ENCODE assay signal across 8 mouse cellular contexts in genomic region chr8:71026424-71026890, GRCm38 (mm10).
DNase-seq lines count a peak whose midpoint lies in the region; ATAC-seq lines count a peak whose summit lies in the region.
"Not testable (repeated sequence)": the region's sequence is repeated elsewhere in the genome, so short reads cannot be mapped to it uniquely, and the experiment has no call there.

No protein-coding gene starts in this region.

- not testable (repeated sequence) for H3K36me3 ChIP-seq in forebrain, embryonic 10.5 days (replicated peaks); heart, embryonic 16.5 days (ENCODE audit: control insufficient read depth, insufficient read depth); kidney, embryonic 15.5 days; liver, embryonic 11.5 days (ENCODE audit: control insufficient read depth, insufficient read depth, low read length); midbrain, embryonic 16.5 days (ENCODE audit: control insufficient read depth, insufficient read depth, low read length); stomach, embryonic 16.5 days (ENCODE audit: control insufficient read depth, insufficient read depth, low read length)

- not testable (repeated sequence) for H3K4me1 ChIP-seq in forebrain, embryonic 10.5 days; heart, embryonic 16.5 days (ENCODE audit: control insufficient read depth, insufficient read depth, low read length); kidney, embryonic 15.5 days; liver, embryonic 11.5 days (replicated peaks; ENCODE audit: control insufficient read depth, insufficient read depth, low read length); midbrain, embryonic 16.5 days (ENCODE audit: control insufficient read depth, insufficient read depth, low read length); stomach, embryonic 16.5 days (ENCODE audit: control insufficient read depth, insufficient read depth, low read length)

- 5% methylated on average over 17 of the region's 17 CpGs for WGBS in forebrain, embryonic 10.5 days
- 4% methylated on average over 17 of the region's 17 CpGs for WGBS in heart, embryonic 16.5 days
- WGBS in kidney, embryonic 15.5 days, result 5% methylated on average over 17 of the region's 17 CpGs
- 5% methylated on average over 17 of the region's 17 CpGs for WGBS in liver, embryonic 11.5 days
- 4% methylated on average over 17 of the region's 17 CpGs for WGBS in midbrain, embryonic 16.5 days
- whole genome bisulfite sequencing in stomach, embryonic 16.5 days, result 4% methylated on average over 17 of the region's 17 CpGs

- peak overlapping the region; percentile 40 for H3K4me3 ChIP-seq in forebrain, embryonic 10.5 days
- peak overlapping the region; percentile 19; the same call in 1 of the 2 replicates for H3K4me3 ChIP-seq in heart, embryonic 16.5 days (ENCODE audit: low read length)
- peak overlapping the region; percentile 25 for H3K4me3 ChIP-seq in kidney, embryonic 15.5 days (replicated peaks)
- H3K4me3 ChIP-seq in liver, embryonic 11.5 days (ENCODE audit: low read depth, low read length), result not testable (repeated sequence)
- peak overlapping the region; percentile 26 for H3K4me3 ChIP-seq in midbrain, embryonic 16.5 days (ENCODE audit: low read depth, low read length)
- 0 out of 2 replicates have a peak overlapping the region, but pooled peaks have one; percentile 21 for H3K4me3 ChIP-seq in stomach, embryonic 16.5 days (replicated peaks; ENCODE audit: low read length)

- peak overlapping the region; percentile 57 for H3K4me2 ChIP-seq in heart, embryonic 16.5 days (ENCODE audit: low read depth, low read length)
- peak overlapping the region; percentile 54 for H3K4me2 ChIP-seq in kidney, embryonic 15.5 days
- peak overlapping the region; percentile 27 for H3K4me2 ChIP-seq in liver, embryonic 11.5 days
- H3K4me2 ChIP-seq in midbrain, embryonic 16.5 days (ENCODE audit: low read length), result peak overlapping the region; percentile 48
- peak overlapping the region; percentile 46 for H3K4me2 ChIP-seq in stomach, embryonic 16.5 days (ENCODE audit: low read depth, low read length)

- peak; percentile 89 for DNase-seq in ZHBTc4 (ENCODE audit: low read depth, low spot score)
- peak; percentile 70 for DNase-seq in cerebellum, adult 9-11 months
- peak; percentile 42 for DNase-seq in forebrain, embryonic 10.5 days (ENCODE audit: extremely low spot score, low spot score)
- DNase-seq in liver, embryonic 11.5 days (ENCODE audit: low spot score), result not testable (repeated sequence)

- not testable (repeated sequence) for H3K27ac ChIP-seq in forebrain, embryonic 10.5 days; heart, embryonic 16.5 days (ENCODE audit: low read length); kidney, embryonic 15.5 days; liver, embryonic 11.5 days (ENCODE audit: low read depth, low read length); midbrain, embryonic 16.5 days (ENCODE audit: low read length); stomach, embryonic 16.5 days (ENCODE audit: low read length)

- not testable (repeated sequence) for H3K9me3 ChIP-seq in forebrain, embryonic 10.5 days; heart, embryonic 16.5 days (replicated peaks; ENCODE audit: control insufficient read depth, low read length); kidney, embryonic 15.5 days (replicated peaks); liver, embryonic 11.5 days (ENCODE audit: control insufficient read depth, low read length); midbrain, embryonic 16.5 days (replicated peaks; ENCODE audit: control insufficient read depth, low read length, poor library complexity, severe bottlenecking); stomach, embryonic 16.5 days (replicated peaks; ENCODE audit: control insufficient read depth, low read length)

- H3K27me3 ChIP-seq in forebrain, embryonic 10.5 days (ENCODE audit: poor library complexity, severe bottlenecking); heart, embryonic 16.5 days (ENCODE audit: control insufficient read depth, insufficient read depth, low read length); kidney, embryonic 15.5 days; liver, embryonic 11.5 days (replicated peaks; ENCODE audit: control insufficient read depth, insufficient read depth, low read length); midbrain, embryonic 16.5 days (ENCODE audit: control insufficient read depth, insufficient read depth, low read depth, low read length); stomach, embryonic 16.5 days (ENCODE audit: control insufficient read depth, insufficient read depth, low read length): not testable (repeated sequence)

- ATAC-seq in heart, embryonic 16.5 days (replicated peaks; ENCODE audit: extremely low read depth, insufficient read depth, low FRiP score), result not testable (repeated sequence)
- peak; percentile 90 for ATAC-seq in kidney, embryonic 15.5 days (replicated peaks; ENCODE audit: low FRiP score)
- ATAC-seq in liver, embryonic 11.5 days (replicated peaks; ENCODE audit: low FRiP score), result peak; percentile 64; the same call in 1 of the 2 replicates
- ATAC-seq in midbrain, embryonic 16.5 days, result peak; percentile 93
- ATAC-seq in stomach, embryonic 16.5 days (ENCODE audit: insufficient read depth, low FRiP score), result peak; percentile 50; the same call in 1 of the 2 replicates

- H3K9ac ChIP-seq in heart, embryonic 16.5 days (ENCODE audit: low read length); kidney, embryonic 15.5 days; liver, embryonic 11.5 days (ENCODE audit: low read depth, low read length); midbrain, embryonic 16.5 days (ENCODE audit: low read depth, low read length); stomach, embryonic 16.5 days (ENCODE audit: low read length): not testable (repeated sequence)
